Mouse (Mus musculus): ENCODE data around the gene Chmp4b.

- TF ChIP-seq CTCF (IDR thresholded peaks at IDR 0.05; ENCODE audit: low read depth) = no peak
- TF ChIP-seq EP300 (IDR thresholded peaks at IDR 0.05; ENCODE audit: low read depth) = no peak
Observed at GRCm38 (mm10) chr2:154707284-154707683, 55.8 kb downstream of the Chmp4b start.

Data from heart, postnatal 0 days (tissue).